Mouse (Mus musculus): ENCODE data around the gene Olfr905. TPM values are rescaled to one million over a fixed set of nuclear protein-coding genes. Genes with fewer than 3 reads are reported as not detected.

The Olfr905 gene
- polyA plus RNA-seq (2015; fragmentation: Nextera tagmentation; extraction: Ambion mirVana): not detected in 2 replicates

DNA sequence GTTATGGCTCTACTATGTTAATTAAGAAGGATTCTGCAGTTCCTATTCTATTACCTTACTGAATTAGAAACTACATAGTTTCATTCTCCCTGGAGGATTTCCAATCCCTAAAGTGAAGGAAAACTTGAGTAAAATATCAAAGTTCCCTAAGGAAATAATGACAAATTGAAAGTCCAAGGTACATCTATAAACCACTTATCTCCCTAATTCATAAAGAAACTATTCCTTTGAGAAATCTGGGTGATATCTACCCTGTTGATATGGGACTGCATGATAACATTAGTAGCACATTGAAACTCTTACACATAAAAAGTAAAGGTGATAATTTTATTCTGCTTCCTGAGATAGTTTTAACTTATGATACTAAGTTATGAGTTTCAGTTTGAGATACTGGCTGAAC is at the start of gene Olfr905:
TSS of gene Olfr905 (plus strand) at position 301 of the 400 bp plus-strand sequence.
- Histone ChIP-seq H3K4me2 (ENCODE audit: low read depth, low read length) (no peak within 1 kb of the TSS), H3K36me3 (ENCODE audit: control insufficient read depth, insufficient read depth, low read length) (no peaks in the 10 kb centered on the region), H3K4me1 (ENCODE audit: control insufficient read depth, insufficient read depth, low read length) (no peaks in the 10 kb centered on the region), H3K9me3 (replicated peaks; ENCODE audit: control insufficient read depth, low read length) (no peaks in the 10 kb centered on the region), H3K27me3 (ENCODE audit: control insufficient read depth, insufficient read depth, low read length) (no peaks in the 10 kb centered on the region), H3K27ac (ENCODE audit: low read length) (no peak within 1 kb of the TSS), H3K9ac (ENCODE audit: low read length) (no peak within 1 kb of the TSS), H3K4me3 (replicated peaks; ENCODE audit: low read length) (no peak within 1 kb of the TSS)
- ATAC-seq (ENCODE audit: insufficient read depth, low FRiP score): no peak

DNA sequence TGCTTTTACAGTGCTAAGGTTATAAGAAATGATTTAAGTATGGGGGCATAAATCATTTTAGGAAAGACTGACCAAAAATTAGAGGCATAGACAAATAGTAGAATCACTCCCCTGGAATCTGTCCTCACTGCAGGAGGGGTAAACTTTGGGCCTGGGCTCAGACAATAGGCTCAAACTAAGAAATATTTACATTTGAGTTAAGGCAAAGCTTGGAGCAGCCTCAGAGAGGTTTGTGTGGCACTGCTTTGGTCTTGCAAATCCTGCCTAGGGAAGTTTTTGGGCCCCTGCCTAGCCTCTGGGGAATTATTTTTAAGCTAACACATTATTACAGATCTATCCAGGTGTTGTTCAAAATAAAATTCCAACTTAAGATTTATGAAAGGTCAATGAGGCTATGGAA is 47.1 kb upstream of the Olfr905 start:
- Histone ChIP-seq H3K9me3 (replicated peaks; ENCODE audit: control insufficient read depth, low read length) (no peaks in the 10 kb centered on the region), H3K4me2 (ENCODE audit: low read depth, low read length) (no peak overlapping the region), H3K4me3 (replicated peaks; ENCODE audit: low read length) (no peak overlapping the region), H3K27me3 (ENCODE audit: control insufficient read depth, insufficient read depth, low read length) (no peaks in the 10 kb centered on the region), H3K36me3 (ENCODE audit: control insufficient read depth, insufficient read depth, low read length) (no peaks in the 10 kb centered on the region), H3K9ac (ENCODE audit: low read length) (no peak overlapping the region), H3K4me1 (ENCODE audit: control insufficient read depth, insufficient read depth, low read length) (no peaks in the 10 kb centered on the region), H3K27ac (ENCODE audit: low read length) (no peak overlapping the region)
- no peak for ATAC-seq (ENCODE audit: insufficient read depth, low FRiP score)

DNA sequence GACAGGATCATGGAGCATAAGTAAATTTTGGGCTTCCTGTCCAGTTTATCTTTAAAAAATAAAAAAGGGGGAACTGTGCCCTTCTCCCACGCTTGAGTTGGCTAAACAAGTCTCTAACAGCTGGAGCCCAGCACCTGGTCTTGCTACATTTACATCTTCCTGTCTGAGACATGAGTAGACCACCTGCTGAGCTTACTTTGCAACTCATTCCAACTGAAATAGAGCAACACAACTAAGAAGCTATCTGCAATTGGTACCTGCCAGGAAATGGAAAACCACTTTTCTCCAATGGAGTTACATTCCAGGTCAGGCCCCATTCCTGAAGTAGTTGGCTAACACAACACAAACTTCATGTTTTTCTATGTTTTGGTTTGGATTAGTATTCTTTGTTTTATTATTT is 43.9 kb upstream of the Olfr905 start:
- 46% methylated on average over 1 of the region's 1 CpGs for WGBS
- H3K9ac ChIP-seq (ENCODE audit: low read length): no peak overlapping the region
- ATAC-seq (ENCODE audit: insufficient read depth, low FRiP score): no peak

DNA sequence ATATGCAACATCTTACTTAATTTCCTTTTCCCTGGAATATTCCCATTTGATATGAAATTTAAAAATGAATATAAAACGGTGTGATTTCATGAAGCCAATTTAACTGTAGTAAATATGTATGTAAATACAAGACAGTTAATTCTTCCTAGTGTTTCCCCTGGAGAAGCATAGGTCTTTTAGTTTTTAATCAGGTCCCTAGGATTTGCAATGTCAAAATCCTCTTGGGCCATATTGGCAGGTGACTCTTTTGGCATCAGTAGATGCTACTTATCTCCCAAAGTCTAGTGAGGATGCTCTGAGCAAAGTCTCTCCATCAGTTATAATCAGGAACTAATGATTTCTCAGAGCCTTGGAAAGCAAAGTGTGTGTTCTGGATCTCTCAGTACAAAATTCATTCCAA is 41.8 kb upstream of the Olfr905 start, which contains the start of gene Olfr901:
TSS of gene Olfr901 (plus strand) at position 301 of the 400 bp plus-strand sequence.
- no peak within 1 kb of the TSS for H3K9ac ChIP-seq (ENCODE audit: low read length)
- no peaks in the 10 kb centered on the region for H3K9me3 ChIP-seq (replicated peaks; ENCODE audit: control insufficient read depth, low read length)
- no peak for ATAC-seq (ENCODE audit: insufficient read depth, low FRiP score)
- H3K27me3 ChIP-seq (ENCODE audit: control insufficient read depth, insufficient read depth, low read length): no peaks in the 10 kb centered on the region
- 90% methylated on average over 1 of the region's 1 CpGs for WGBS
- H3K27ac ChIP-seq (ENCODE audit: low read length): no peak within 1 kb of the TSS
- no peak within 1 kb of the TSS for H3K4me2 ChIP-seq (ENCODE audit: low read depth, low read length)
- H3K4me1 ChIP-seq (ENCODE audit: control insufficient read depth, insufficient read depth, low read length): no peaks in the 10 kb centered on the region
- H3K4me3 ChIP-seq (replicated peaks; ENCODE audit: low read length): no peak within 1 kb of the TSS
- no peaks in the 10 kb centered on the region for H3K36me3 ChIP-seq (ENCODE audit: control insufficient read depth, insufficient read depth, low read length)

More for the DNA sequence above, 43.9 kb upstream of the Olfr905 start:
- Histone ChIP-seq H3K4me1 (ENCODE audit: control insufficient read depth, insufficient read depth, low read length) (no peaks in the 10 kb centered on the region), H3K36me3 (ENCODE audit: control insufficient read depth, insufficient read depth, low read length) (no peaks in the 10 kb centered on the region), H3K27me3 (ENCODE audit: control insufficient read depth, insufficient read depth, low read length) (no peaks in the 10 kb centered on the region), H3K9me3 (replicated peaks; ENCODE audit: control insufficient read depth, low read length) (no peaks in the 10 kb centered on the region), H3K27ac (ENCODE audit: low read length) (no peak overlapping the region), H3K4me3 (replicated peaks; ENCODE audit: low read length) (no peak overlapping the region), H3K4me2 (ENCODE audit: low read depth, low read length) (no peak overlapping the region)

DNA sequence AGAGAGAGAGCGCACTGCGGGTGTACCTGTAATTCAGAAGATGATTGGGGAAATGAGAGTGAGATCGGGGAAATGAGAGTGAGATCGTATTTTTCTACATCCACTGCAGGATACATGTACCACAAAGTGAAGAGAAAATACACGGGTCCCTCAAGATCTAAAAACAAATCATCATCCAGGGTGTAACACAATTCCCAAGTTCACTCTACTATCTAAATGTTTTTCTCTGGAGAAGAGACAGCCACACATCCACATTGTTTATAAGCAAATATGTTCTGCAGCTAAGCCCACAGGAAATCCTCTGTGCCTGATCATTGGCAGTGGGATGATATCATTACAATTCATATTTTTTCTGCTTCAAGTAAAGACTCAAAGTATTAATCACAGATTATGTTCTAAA is 23.6 kb upstream of the Olfr905 start, which contains the start of gene Olfr902:
TSS of gene Olfr902 (plus strand) at position 301 of the 400 bp plus-strand sequence.
- Histone ChIP-seq H3K9ac (ENCODE audit: low read length) (no peak within 1 kb of the TSS), H3K4me2 (ENCODE audit: low read depth, low read length) (no peak within 1 kb of the TSS), H3K9me3 (replicated peaks; ENCODE audit: control insufficient read depth, low read length) (no peaks in the 10 kb centered on the region), H3K4me3 (replicated peaks; ENCODE audit: low read length) (no peak within 1 kb of the TSS), H3K4me1 (ENCODE audit: control insufficient read depth, insufficient read depth, low read length) (no peaks in the 10 kb centered on the region), H3K36me3 (ENCODE audit: control insufficient read depth, insufficient read depth, low read length) (no peaks in the 10 kb centered on the region), H3K27me3 (ENCODE audit: control insufficient read depth, insufficient read depth, low read length) (no peaks in the 10 kb centered on the region), H3K27ac (ENCODE audit: low read length) (no peak within 1 kb of the TSS)
- ATAC-seq (ENCODE audit: insufficient read depth, low FRiP score): no peak
- WGBS: 87% methylated on average over 5 of the region's 5 CpGs

DNA sequence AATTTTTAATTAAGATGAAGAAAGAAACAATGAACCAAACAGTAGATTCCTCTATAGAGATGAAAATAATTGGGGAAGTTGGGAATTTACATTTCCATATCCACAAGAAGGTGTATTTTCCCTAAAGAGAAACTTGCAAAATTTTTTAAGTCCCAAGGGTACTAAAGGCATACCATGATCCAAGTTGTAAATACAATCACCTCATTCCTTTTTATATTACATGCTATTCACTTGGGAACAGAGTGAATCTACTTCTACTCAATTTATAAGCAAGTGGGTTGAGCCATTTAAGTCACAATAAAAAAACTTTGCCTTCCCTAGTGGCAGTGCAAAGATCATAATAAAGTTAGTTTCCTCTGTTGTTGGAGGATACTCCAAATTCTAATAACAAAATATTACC is 8.1 kb upstream of the Olfr905 start, which contains the start of gene Olfr904:
TSS of gene Olfr904 (plus strand) at position 301 of the 400 bp plus-strand sequence.
- ATAC-seq (ENCODE audit: insufficient read depth, low FRiP score): no peak
- Histone ChIP-seq H3K27me3 (ENCODE audit: control insufficient read depth, insufficient read depth, low read length) (no peaks in the 10 kb centered on the region), H3K36me3 (ENCODE audit: control insufficient read depth, insufficient read depth, low read length) (no peaks in the 10 kb centered on the region), H3K4me1 (ENCODE audit: control insufficient read depth, insufficient read depth, low read length) (no peaks in the 10 kb centered on the region), H3K27ac (ENCODE audit: low read length) (no peak within 1 kb of the TSS), H3K4me3 (replicated peaks; ENCODE audit: low read length) (no peak within 1 kb of the TSS), H3K4me2 (ENCODE audit: low read depth, low read length) (no peak within 1 kb of the TSS), H3K9me3 (replicated peaks; ENCODE audit: control insufficient read depth, low read length) (no peaks in the 10 kb centered on the region), H3K9ac (ENCODE audit: low read length) (no peak within 1 kb of the TSS)

DNA sequence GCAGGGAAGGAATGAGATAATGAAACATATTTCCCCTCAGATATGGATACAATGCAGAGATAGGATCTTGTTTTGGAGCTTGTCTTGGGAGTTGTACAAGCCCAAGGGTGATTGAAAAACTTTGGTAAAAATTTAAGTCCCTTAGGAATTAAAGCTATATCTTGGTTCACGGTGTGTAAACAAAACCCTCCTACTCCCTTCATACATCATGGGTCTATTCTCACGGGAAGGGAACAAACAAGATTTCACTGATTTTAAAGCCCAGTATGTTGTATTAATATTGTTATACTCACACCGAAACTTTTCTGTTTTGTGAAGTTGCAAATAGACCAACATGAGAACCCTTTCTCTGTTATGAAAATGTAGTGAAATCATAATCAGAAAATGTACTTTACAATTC is 15.9 kb downstream of the Olfr905 start, which contains the start of gene Olfr906:
TSS of gene Olfr906 (plus strand) at position 301 of the 400 bp plus-strand sequence.
- Histone ChIP-seq H3K4me1 (ENCODE audit: control insufficient read depth, insufficient read depth, low read length) (no peaks in the 10 kb centered on the region), H3K9me3 (replicated peaks; ENCODE audit: control insufficient read depth, low read length) (no peaks in the 10 kb centered on the region), H3K4me2 (ENCODE audit: low read depth, low read length) (no peak within 1 kb of the TSS), H3K9ac (ENCODE audit: low read length) (no peak within 1 kb of the TSS), H3K27ac (ENCODE audit: low read length) (no peak within 1 kb of the TSS), H3K36me3 (ENCODE audit: control insufficient read depth, insufficient read depth, low read length) (no peaks in the 10 kb centered on the region), H3K27me3 (ENCODE audit: control insufficient read depth, insufficient read depth, low read length) (no peaks in the 10 kb centered on the region), H3K4me3 (replicated peaks; ENCODE audit: low read length) (no peak within 1 kb of the TSS)
- ATAC-seq (ENCODE audit: insufficient read depth, low FRiP score): no peak
- 70% methylated on average over 3 of the region's 3 CpGs for whole genome bisulfite sequencing

DNA sequence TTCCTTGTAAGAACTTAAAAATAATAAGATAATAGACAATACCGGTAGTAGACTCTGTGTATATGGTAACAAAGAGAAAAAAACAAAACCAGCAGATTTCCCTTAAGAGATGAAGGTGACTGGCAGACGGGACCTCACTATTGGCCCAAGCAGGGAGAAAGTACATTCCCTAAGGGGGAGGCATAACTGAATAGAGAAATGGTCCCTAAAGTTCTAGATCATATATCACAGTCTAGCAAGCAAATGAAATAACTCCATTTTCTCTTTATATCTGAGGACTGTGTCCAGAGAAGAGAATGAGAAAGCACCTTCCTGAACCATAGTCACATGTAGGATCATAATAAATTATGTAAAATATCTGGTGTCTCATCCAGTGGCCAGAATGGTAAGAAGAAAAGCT is 24.6 kb downstream of the Olfr905 start, which contains the start of gene Olfr907:
TSS of gene Olfr907 (plus strand) at position 301 of the 400 bp plus-strand sequence.
- Histone ChIP-seq H3K9me3 (replicated peaks; ENCODE audit: control insufficient read depth, low read length) (no peaks in the 10 kb centered on the region), H3K36me3 (ENCODE audit: control insufficient read depth, insufficient read depth, low read length) (no peaks in the 10 kb centered on the region), H3K27ac (ENCODE audit: low read length) (no peak within 1 kb of the TSS), H3K4me1 (ENCODE audit: control insufficient read depth, insufficient read depth, low read length) (no peaks in the 10 kb centered on the region), H3K4me2 (ENCODE audit: low read depth, low read length) (no peak within 1 kb of the TSS), H3K4me3 (replicated peaks; ENCODE audit: low read length) (no peak within 1 kb of the TSS), H3K9ac (ENCODE audit: low read length) (no peak within 1 kb of the TSS), H3K27me3 (ENCODE audit: control insufficient read depth, insufficient read depth, low read length) (no peaks in the 10 kb centered on the region)
- no peak for ATAC-seq (ENCODE audit: insufficient read depth, low FRiP score)
- WGBS: 74% methylated on average over 2 of the region's 2 CpGs

DNA sequence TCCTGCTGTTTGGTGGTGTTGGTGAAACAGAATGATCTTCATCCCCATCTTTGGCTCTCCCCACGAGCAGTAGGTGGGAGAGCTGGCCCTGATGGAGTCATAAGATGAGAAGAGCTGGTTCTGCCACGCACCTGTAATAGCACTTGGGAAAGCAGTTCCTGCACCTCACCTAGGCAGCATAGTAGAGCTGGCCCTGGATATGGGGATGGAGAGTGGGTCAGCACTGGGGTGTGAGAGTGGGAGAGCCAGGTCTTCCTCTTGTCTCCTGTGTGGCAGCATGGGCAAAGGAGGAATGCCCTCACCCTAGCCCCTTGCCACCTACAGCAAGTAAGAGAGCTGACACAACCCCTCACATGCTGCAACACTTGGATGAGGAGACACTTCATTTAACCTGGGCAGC is 41.4 kb downstream of the Olfr905 start:
- Histone ChIP-seq H3K27me3 (ENCODE audit: control insufficient read depth, insufficient read depth, low read length) (no peaks in the 10 kb centered on the region), H3K4me2 (ENCODE audit: low read depth, low read length) (no peak overlapping the region), H3K36me3 (ENCODE audit: control insufficient read depth, insufficient read depth, low read length) (no peaks in the 10 kb centered on the region), H3K9me3 (replicated peaks; ENCODE audit: control insufficient read depth, low read length) (no peaks in the 10 kb centered on the region), H3K4me1 (ENCODE audit: control insufficient read depth, insufficient read depth, low read length) (no peaks in the 10 kb centered on the region), H3K9ac (ENCODE audit: low read length) (no peak overlapping the region), H3K4me3 (replicated peaks; ENCODE audit: low read length) (no peak overlapping the region), H3K27ac (ENCODE audit: low read length) (no peak overlapping the region)
- ATAC-seq (ENCODE audit: insufficient read depth, low FRiP score): no peak
- 65% methylated on average over 2 of the region's 2 CpGs for WGBS

Data from stomach, embryonic 16.5 days (tissue).